Mouse (Mus musculus): ENCODE measurements at regions not wholly inside any gene's neighbourhood (a gene's known extent, or its start where the extent isn't known, plus 50 kb on each side); places are given as distances from the start of the nearest gene placed in this dataset.
"Not testable (repeated sequence)": the region's sequence is repeated elsewhere in the genome, so short reads cannot be mapped to it uniquely, and the experiment has no call there.

DNA sequence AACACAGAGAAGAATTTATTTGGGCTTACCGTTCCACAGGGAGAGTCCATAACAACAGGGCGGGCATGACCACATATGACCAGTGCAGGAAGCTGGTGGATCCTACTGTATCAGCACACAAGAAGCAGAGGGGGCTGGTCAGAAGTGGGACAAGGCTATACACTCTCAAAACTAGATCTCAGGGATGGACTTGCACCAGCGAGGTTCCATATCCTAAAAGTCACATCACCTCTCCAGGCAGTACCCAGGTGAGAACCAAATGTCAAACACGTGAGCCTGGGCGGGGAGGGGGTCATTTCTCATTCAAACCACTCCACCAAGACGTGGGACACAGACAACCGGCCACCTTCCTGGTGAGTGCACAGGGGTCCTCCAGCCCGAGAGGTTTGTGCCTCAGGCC lies 167.9 kb downstream of the Basp1 start:
- DNase-seq (ENCODE audit: low spot score in 2 of 2), result no peak

- no peak for DNase-seq (ENCODE audit: low spot score in 2 of 2)
Measured at GRCm38 (mm10) chr15:25237665-25238664, 175.6 kb downstream of the Basp1 start.

DNA sequence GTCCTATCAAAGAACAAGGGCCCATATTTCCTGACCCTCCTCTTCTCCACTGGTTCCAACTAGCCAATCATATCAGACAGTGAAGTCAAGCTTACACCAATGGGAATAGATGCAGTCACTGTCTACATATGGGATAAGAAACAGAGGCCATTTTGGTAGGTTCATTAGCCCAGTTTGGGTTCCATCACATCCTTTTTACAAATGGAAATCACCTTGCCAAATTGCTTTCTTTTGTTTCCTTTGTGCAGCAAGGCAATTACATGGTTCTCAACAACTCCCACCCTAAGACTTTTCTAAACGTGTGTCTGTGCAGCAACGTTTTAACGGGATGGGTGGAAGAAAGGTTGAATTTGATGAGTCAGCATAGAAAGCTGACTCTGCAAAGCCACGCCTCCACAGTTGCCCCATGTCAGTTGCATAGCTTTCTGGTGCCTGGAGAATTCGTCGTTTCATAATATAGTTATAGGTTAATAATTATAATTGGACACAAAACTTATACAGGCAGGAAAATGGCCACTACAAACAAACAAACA lies 177.3 kb downstream of the Basp1 start:
- no peak for DNase-seq (ENCODE audit: low spot score in 2 of 2)

GRCm38 (mm10) chr15:25234064-25234700 lies 179.4 kb downstream of the Basp1 start:
- no peak for DNase-seq (ENCODE audit: low spot score in 2 of 2)

DNA sequence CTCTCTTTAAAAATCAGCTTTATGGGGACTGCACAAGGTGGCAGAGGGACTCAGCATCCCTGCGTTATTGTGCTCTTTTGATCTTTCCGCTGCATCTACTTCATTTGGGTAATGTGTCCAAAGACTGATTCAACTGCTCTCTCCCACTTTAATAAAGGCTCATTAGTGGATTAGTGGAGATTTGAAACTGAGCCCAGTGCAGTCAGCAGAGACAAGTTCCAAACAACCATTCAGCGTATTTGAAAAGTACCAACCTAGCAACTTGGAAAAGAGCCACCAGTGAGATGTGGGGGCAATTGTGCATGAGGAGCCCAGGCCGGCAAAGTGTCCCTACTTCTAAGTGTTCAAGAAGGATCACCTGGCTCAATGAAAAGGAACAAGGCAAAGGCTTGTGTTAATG lies 183.4 kb downstream of the Basp1 start:
- DNase-seq (ENCODE audit: low spot score in 2 of 2), result no peak

- no peak for DNase-seq (ENCODE audit: low spot score in 2 of 2)
Measured at GRCm38 (mm10) chr15:25229807-25230206, 183.8 kb downstream of the Basp1 start.

DNA sequence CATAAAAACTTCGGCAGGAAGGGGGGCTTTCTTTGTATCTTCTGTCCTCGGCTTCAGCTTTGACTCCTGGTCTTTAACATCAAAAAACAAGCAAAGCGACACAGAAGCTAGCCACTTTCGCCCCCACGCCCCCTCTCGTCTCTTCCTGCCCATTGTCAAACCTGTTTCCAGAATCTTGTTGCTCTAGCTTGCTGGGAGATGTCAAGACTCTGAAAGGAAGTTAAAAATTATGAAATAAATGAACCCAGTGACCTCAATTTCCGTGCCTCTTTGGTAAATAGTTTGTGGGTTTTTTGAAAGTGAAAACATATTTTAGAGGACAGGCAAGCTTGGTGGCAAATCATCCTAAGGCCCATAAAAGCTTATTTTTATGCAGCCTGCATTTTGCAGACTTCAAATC lies 186.1 kb downstream of the Basp1 start:
- DNase-seq (ENCODE audit: low spot score in 2 of 2), result no peak

DNA sequence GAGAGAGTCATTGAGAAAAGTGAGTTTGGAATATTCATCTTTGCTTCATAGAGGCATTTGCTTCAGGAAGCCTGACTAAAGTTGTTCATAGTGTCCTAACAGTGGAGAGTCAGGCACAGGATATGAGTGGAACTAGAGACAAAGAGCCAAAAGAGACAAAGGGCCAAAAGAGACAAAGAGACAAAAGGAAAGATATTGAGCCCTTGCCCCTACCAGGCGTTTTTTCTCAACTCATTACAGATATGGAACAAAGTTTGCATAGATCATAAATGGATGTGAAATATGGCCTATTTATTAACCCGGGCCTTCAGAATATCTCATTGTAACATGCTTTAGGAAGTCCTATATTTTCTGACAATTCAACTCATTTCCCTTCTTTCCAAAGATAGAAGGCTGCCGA lies 187.6 kb downstream of the Basp1 start:
- no peak for DNase-seq (ENCODE audit: low spot score in 2 of 2)

GRCm38 (mm10) chr15:25225431-25225830 lies 188.1 kb downstream of the Basp1 start:
- DNase-seq (ENCODE audit: low spot score in 2 of 2), result no peak

- DNase-seq (ENCODE audit: low spot score in 2 of 2), result no peak
Measured at GRCm38 (mm10) chr15:25221749-25222148, 191.8 kb downstream of the Basp1 start.

- DNase-seq (ENCODE audit: low spot score in 2 of 2), result no peak
Measured at GRCm38 (mm10) chr15:25216375-25216774, 197.2 kb downstream of the Basp1 start.

- no peak for DNase-seq (ENCODE audit: low spot score in 2 of 2)
Measured at GRCm38 (mm10) chr15:25202097-25202496, 211.5 kb downstream of the Basp1 start.

DNA sequence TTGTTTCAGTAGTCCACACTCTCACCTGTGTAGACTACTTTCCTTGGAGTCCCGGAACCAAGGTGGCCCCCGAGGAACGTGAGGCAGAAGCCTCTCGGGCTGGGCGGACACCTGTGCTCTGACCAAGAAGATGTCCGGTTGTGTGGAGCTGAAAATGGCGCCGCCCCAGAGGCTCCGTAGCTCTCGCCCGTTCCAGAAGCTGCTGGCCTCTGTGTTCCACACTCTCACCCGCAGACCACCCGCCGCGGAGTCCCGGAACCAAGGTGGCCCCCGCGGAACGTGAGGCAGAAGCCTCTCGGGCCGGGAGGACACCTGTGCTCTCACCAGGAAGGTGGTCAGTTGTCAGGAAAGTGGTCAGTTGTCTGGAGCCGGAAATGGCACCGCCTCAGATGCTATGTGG lies 213.3 kb downstream of the Basp1 start:
- DNase-seq (ENCODE audit: low spot score in 2 of 2), result not testable (repeated sequence)

- no peak for DNase-seq (ENCODE audit: low spot score in 2 of 2)
Measured at GRCm38 (mm10) chr15:25187881-25188326, 225.7 kb downstream of the Basp1 start.

- no peak for DNase-seq (ENCODE audit: low spot score in 2 of 2)
Measured at GRCm38 (mm10) chr15:25172755-25173154, 240.8 kb downstream of the Basp1 start.

GRCm38 (mm10) chr15:25146371-25146770 lies 267.2 kb downstream of the Basp1 start:
- no peak for DNase-seq (ENCODE audit: low spot score in 2 of 2)

- DNase-seq (ENCODE audit: low spot score in 2 of 2), result no peak
Measured at GRCm38 (mm10) chr15:25144228-25144627, 269.3 kb downstream of the Basp1 start.

GRCm38 (mm10) chr15:25140389-25141181 lies 273.0 kb downstream of the Basp1 start:
- DNase-seq (ENCODE audit: low spot score in 2 of 2), result no peak

GRCm38 (mm10) chr15:25137091-25137490 lies 276.5 kb downstream of the Basp1 start:
- DNase-seq (ENCODE audit: low spot score in 2 of 2), result no peak

GRCm38 (mm10) chr15:25135471-25136262 lies 277.9 kb downstream of the Basp1 start:
- no peak for DNase-seq (ENCODE audit: low spot score in 2 of 2)

- no peak for DNase-seq (ENCODE audit: low spot score in 2 of 2)
Measured at GRCm38 (mm10) chr15:25130096-25130495, 283.5 kb downstream of the Basp1 start.

All from spleen, postnatal 14 days (tissue).